Mouse (Mus musculus) adrenal gland, postnatal 14 days (tissue): ENCODE results near the gene Gm7971. TPM values are rescaled to one million over a fixed set of nuclear protein-coding genes. Genes with fewer than 3 reads are reported as not detected.
"Not testable (repeated sequence)": the region's sequence is repeated elsewhere in the genome, so short reads cannot be mapped to it uniquely, and the experiment has no call there.

Experiments
- DNase-seq: peaks from one replicate; pipeline ENCODE4 v3.0.0; 2021; ENCODE audit warnings: mixed read lengths
- long read RNA-seq, 2 experiments: library from polyadenylated mRNA; stranded (forward); transcript quantifications; one replicate each; pipeline ENCODE4 v2.0.0; 2021
- total RNA-seq: library from RNA; stranded (reverse); gene quantifications from 2 replicates; pipeline ENCODE4 v1.2.3, GENCODE M21; 2021

Gm7971 gene
- not detected in 2 replicates for total RNA-seq
- long read RNA-seq, experiment 1, result 0 reads
- long read RNA-seq, experiment 2, result 0 reads

DNA sequence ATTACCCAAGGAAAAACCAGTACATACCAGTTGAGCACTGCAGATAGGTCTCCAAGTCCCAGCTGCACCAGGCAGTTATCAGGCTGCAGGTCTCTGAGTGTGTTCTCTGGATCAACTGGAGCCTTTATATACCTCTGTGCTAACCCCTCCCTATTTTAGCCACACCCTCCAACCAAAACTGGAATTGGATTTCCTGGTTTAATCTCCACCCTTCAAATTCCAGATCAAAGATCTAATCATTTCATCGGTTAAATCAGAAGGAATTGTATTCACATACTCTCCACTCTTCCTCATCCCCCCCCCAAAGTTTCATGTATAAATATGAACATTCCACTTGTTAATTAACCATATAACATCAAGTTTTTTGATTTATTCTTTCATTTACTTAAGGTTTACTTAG lies at the start of gene Gm7971:
Gm7971 (minus strand) TSS at position 101 of the 400 bp plus-strand sequence.
- not testable (repeated sequence) for DNase-seq

Other genes with a start within 250 kb of the Gm7971 start
- not detected in 2 replicates for gene D5Ertd577e, start 138.1 kb downstream of the Gm7971 start, total RNA-seq
- gene Gm3286, start 84.1 kb downstream of the Gm7971 start, total RNA-seq, result not detected in 2 replicates
- gene Gm7978, start 141.3 kb upstream of the Gm7971 start, total RNA-seq, result not detected in 2 replicates
- gene Gm7982, start 147.1 kb upstream of the Gm7971 start, total RNA-seq, result not detected in 2 replicates
- gene E330014E10Rik, start 181.1 kb upstream of the Gm7971 start, total RNA-seq, result not detected in 2 replicates